Mouse (Mus musculus) neural tube, embryonic 12.5 days (tissue): ENCODE results near the gene Hsd17b12. TPM values are rescaled to one million over a fixed set of nuclear protein-coding genes. Genes with fewer than 3 reads are reported as not detected.
A peak's percentile ranks its signal among the peaks of the same experiment; 100 is the strongest.

Experiments used
- ATAC-seq: fragments of 200-750 bp; cut with Nextera tagmentation; 2 replicates; pipeline ENCODE4 v1.8.0; 2017; ENCODE audit warnings: low read depth, mild to moderate bottlenecking, moderate TSS enrichment, moderate library complexity; ENCODE audit not compliant: low FRiP score
- H3K27ac ChIP-seq: fragments of 300-500 bp; sonication (generic); 2 replicates; pipeline ENCODE4 v1.5.1; 2016
- H3K27me3 ChIP-seq: fragments of 300-500 bp; sonication (generic); replicated peaks from 2 replicates; pipeline ENCODE4 v1.6.1; 2016; ENCODE audit warnings: mild to moderate bottlenecking
- H3K36me3 ChIP-seq: fragments of 300-500 bp; sonication (generic); 2 replicates; pipeline ENCODE4 v1.6.1; 2016; ENCODE audit warnings: mild to moderate bottlenecking
- H3K4me1 ChIP-seq: fragments of 300-500 bp; sonication (generic); 2 replicates; pipeline ENCODE4 v1.6.1; 2016
- H3K4me2 ChIP-seq: fragments of 300-500 bp; sonication (generic); replicated peaks from 2 replicates; pipeline ENCODE4 v1.6.1; 2016; ENCODE audit warnings: mild to moderate bottlenecking
- H3K4me3 ChIP-seq: fragments of 300-500 bp; sonication (generic); 2 replicates; pipeline ENCODE4 v1.5.1; 2016
- H3K9ac ChIP-seq: fragments of 300-500 bp; sonication (generic); 2 replicates; pipeline ENCODE4 v1.6.1; 2016; ENCODE audit warnings: mild to moderate bottlenecking
- H3K9me3 ChIP-seq: fragments of 300-500 bp; sonication (generic); 2 replicates; pipeline ENCODE4 v1.6.1; 2016; ENCODE audit warnings: mild to moderate bottlenecking
- WGBS: fragments of 180-500 bp; shearing (Covaris S2); methylation state at CpG from one replicate; pipeline ENCODE4 v1.1.7; 2016; 5-methylcytosine and 5-hydroxymethylcytosine counted together
- polyA plus RNA-seq: library from polyadenylated mRNA; unstranded; fragments of >200 nt; fragmentation: Nextera tagmentation; extraction: Ambion mirVana; gene quantifications from 2 replicates; pipeline ENCODE4 v1.2.1, GENCODE M21; 2016

Gene Hsd17b12
- polyA plus RNA-seq, 1 experiment from 2014 or later = 104 TPM

- no peak for ATAC-seq
- H3K9me3 ChIP-seq = no peaks in the 10 kb centered on the region
- no peak overlapping the region for H3K4me2 ChIP-seq
- H3K27me3 ChIP-seq = no peaks in the 10 kb centered on the region
- no peak overlapping the region for H3K9ac ChIP-seq
- no peak overlapping the region for H3K4me3 ChIP-seq
- H3K36me3 ChIP-seq = no peaks in the 10 kb centered on the region
- H3K27ac ChIP-seq = no peak overlapping the region
- WGBS = 81% methylated on average over 2 of the region's 2 CpGs
- H3K4me1 ChIP-seq = no peaks in the 10 kb centered on the region
Measured at GRCm38 (mm10) chr2:94145146-94145542, 12.6 kb downstream of the Hsd17b12 start.

GRCm38 (mm10) chr2:94144520-94145145 lies 13.1 kb downstream of the Hsd17b12 start:
- WGBS = 90% methylated on average over 7 of the region's 7 CpGs
- no peaks in the 10 kb centered on the region for H3K36me3 ChIP-seq
- no peak for ATAC-seq
- no peaks in the 10 kb centered on the region for H3K4me1 ChIP-seq
- no peak overlapping the region for H3K4me3 ChIP-seq
- no peaks in the 10 kb centered on the region for H3K27me3 ChIP-seq
- no peak overlapping the region for H3K27ac ChIP-seq
- H3K4me2 ChIP-seq = no peak overlapping the region
- H3K9me3 ChIP-seq = no peaks in the 10 kb centered on the region
- no peak overlapping the region for H3K9ac ChIP-seq

GRCm38 (mm10) chr2:94141293-94141692 lies 16.5 kb downstream of the Hsd17b12 start:
- Histone ChIP-seq H3K4me1 (no peaks in the 10 kb centered on the region), H3K9me3 (no peaks in the 10 kb centered on the region), H3K27me3 (no peaks in the 10 kb centered on the region), H3K27ac (no peak overlapping the region), H3K4me3 (no peak overlapping the region), H3K4me2 (no peak overlapping the region), H3K9ac (no peak overlapping the region), H3K36me3 (no peaks in the 10 kb centered on the region)
- no peak for ATAC-seq
- WGBS = 68% methylated on average over 3 of the region's 3 CpGs

GRCm38 (mm10) chr2:94138469-94139390 lies 19.0 kb downstream of the Hsd17b12 start:
- H3K27ac ChIP-seq = no peak overlapping the region
- no peaks in the 10 kb centered on the region for H3K27me3 ChIP-seq
- no peaks in the 10 kb centered on the region for H3K36me3 ChIP-seq
- 87% methylated on average over 3 of the region's 3 CpGs for WGBS
- H3K4me3 ChIP-seq = no peak overlapping the region
- H3K4me1 ChIP-seq = no peaks in the 10 kb centered on the region
- H3K9ac ChIP-seq = no peak overlapping the region
- H3K9me3 ChIP-seq = no peaks in the 10 kb centered on the region
- ATAC-seq = no peak
- H3K4me2 ChIP-seq = no peak overlapping the region

- Histone ChIP-seq H3K27me3 (no peaks in the 10 kb centered on the region), H3K4me1 (no peaks in the 10 kb centered on the region), H3K4me2 (no peak overlapping the region), H3K36me3 (no peaks in the 10 kb centered on the region), H3K9ac (no peak overlapping the region), H3K4me3 (no peak overlapping the region), H3K9me3 (no peaks in the 10 kb centered on the region), H3K27ac (no peak overlapping the region)
- 95% methylated on average over 3 of the region's 3 CpGs for WGBS
- ATAC-seq = no peak
Measured at GRCm38 (mm10) chr2:94136837-94137236, 20.9 kb downstream of the Hsd17b12 start.

GRCm38 (mm10) chr2:94128496-94128895 lies 29.3 kb downstream of the Hsd17b12 start:
- no peak overlapping the region for H3K27ac ChIP-seq

GRCm38 (mm10) chr2:94122182-94123041 lies 35.4 kb downstream of the Hsd17b12 start:
- H3K4me3 ChIP-seq = no peak overlapping the region
- H3K4me1 ChIP-seq = peaks cover 16% of the 10 kb centered on the region
- no peak overlapping the region for H3K9ac ChIP-seq
- no peaks in the 10 kb centered on the region for H3K27me3 ChIP-seq
- ATAC-seq = peak; percentile 74
- peak overlapping the region; percentile 23; the same call in 1 of the 2 replicates for H3K27ac ChIP-seq
- WGBS = 48% methylated on average over 7 of the region's 7 CpGs
- no peaks in the 10 kb centered on the region for H3K9me3 ChIP-seq
- H3K36me3 ChIP-seq = no peaks in the 10 kb centered on the region
- peak overlapping the region; percentile 30 for H3K4me2 ChIP-seq

More at GRCm38 (mm10) chr2:94128496-94128895, 29.3 kb downstream of the Hsd17b12 start:
- ATAC-seq = no peak
- Histone ChIP-seq H3K9me3 (no peaks in the 10 kb centered on the region), H3K4me1 (peaks cover 1% of the 10 kb centered on the region), H3K9ac (no peak overlapping the region), H3K4me3 (no peak overlapping the region), H3K36me3 (no peaks in the 10 kb centered on the region), H3K27me3 (no peaks in the 10 kb centered on the region), H3K4me2 (no peak overlapping the region)
- WGBS = 90% methylated on average over 3 of the region's 3 CpGs

- WGBS = 99% methylated on average over 2 of the region's 2 CpGs
- Histone ChIP-seq H3K4me1 (no peaks in the 10 kb centered on the region), H3K4me3 (no peak overlapping the region), H3K27me3 (no peaks in the 10 kb centered on the region), H3K27ac (no peak overlapping the region), H3K9me3 (no peaks in the 10 kb centered on the region), H3K9ac (no peak overlapping the region), H3K4me2 (no peak overlapping the region), H3K36me3 (no peaks in the 10 kb centered on the region)
- ATAC-seq = no peak
Measured at GRCm38 (mm10) chr2:94103758-94104157, 54.0 kb downstream of the Hsd17b12 start.

GRCm38 (mm10) chr2:94089901-94090300 lies 67.9 kb downstream of the Hsd17b12 start:
- no peak for ATAC-seq

GRCm38 (mm10) chr2:94069482-94069881 lies 88.3 kb downstream of the Hsd17b12 start:
- 89% methylated on average over 5 of the region's 5 CpGs for WGBS
- Histone ChIP-seq H3K4me1 (no peaks in the 10 kb centered on the region), H3K27ac (no peak overlapping the region), H3K4me2 (no peak overlapping the region), H3K36me3 (no peaks in the 10 kb centered on the region), H3K27me3 (no peaks in the 10 kb centered on the region), H3K9me3 (no peaks in the 10 kb centered on the region), H3K4me3 (no peak overlapping the region), H3K9ac (no peak overlapping the region)
- no peak for ATAC-seq

More at GRCm38 (mm10) chr2:94089901-94090300, 67.9 kb downstream of the Hsd17b12 start:
- H3K4me1 ChIP-seq = no peaks in the 10 kb centered on the region
- no peak overlapping the region for H3K27ac ChIP-seq
- H3K4me3 ChIP-seq = no peak overlapping the region
- H3K9me3 ChIP-seq = no peaks in the 10 kb centered on the region
- H3K36me3 ChIP-seq = no peaks in the 10 kb centered on the region
- H3K9ac ChIP-seq = no peak overlapping the region
- no peak overlapping the region for H3K4me2 ChIP-seq
- WGBS = 100% methylated on average over 1 of the region's 1 CpGs
- H3K27me3 ChIP-seq = no peaks in the 10 kb centered on the region

GRCm38 (mm10) chr2:94066540-94067135 lies 91.1 kb downstream of the Hsd17b12 start:
- ATAC-seq = no peak
- Histone ChIP-seq H3K27me3 (no peaks in the 10 kb centered on the region), H3K36me3 (no peaks in the 10 kb centered on the region), H3K4me2 (no peak overlapping the region), H3K9ac (no peak overlapping the region), H3K27ac (no peak overlapping the region), H3K4me3 (no peak overlapping the region), H3K4me1 (no peaks in the 10 kb centered on the region), H3K9me3 (no peaks in the 10 kb centered on the region)
- WGBS = 95% methylated on average over 5 of the region's 5 CpGs
